In genomic region chr5:115628083-115628482, GRCm38 (mm10) we compare ENCODE assay signal across 22 mouse cellular contexts. TPM values are rescaled to one million over a fixed set of nuclear protein-coding genes. Genes with fewer than 3 reads are reported as not detected.
DNase-seq lines count a peak whose midpoint lies in the region; ATAC-seq and TF ChIP-seq lines count a peak whose summit lies in the region.
"Had no signal": no experiment of that assay in that cellular context is flagged by ENCODE, and none has a peak within 500 bp of the region (broad histone marks: within the 10 kb centered on the region; RNA-seq: fewer than 3 reads in every experiment).

No protein-coding gene starts in this region.

- 29% methylated on average over 8 of the region's 8 CpGs for WGBS in liver, embryonic 14.5 days (ENCODE audit: insufficient replicate concordance)
- 48% methylated on average over 8 of the region's 8 CpGs for WGBS in liver, embryonic 11.5 days

- no peaks in the 10 kb centered on the region for H3K36me3 ChIP-seq in liver, embryonic 14.5 days (replicated peaks; ENCODE audit: control insufficient read depth, insufficient read depth, low read depth)
- H3K36me3 ChIP-seq in liver, embryonic 11.5 days (ENCODE audit: control insufficient read depth, insufficient read depth, low read length): no peaks in the 10 kb centered on the region

- no peak for TF ChIP-seq CTCF in liver, embryonic 14.5 days (IDR thresholded peaks at IDR 0.05; ENCODE audit: low read depth)

- H3K9me3 ChIP-seq in liver, embryonic 14.5 days (ENCODE audit: control insufficient read depth, low read length): no peaks in the 10 kb centered on the region
- no peaks in the 10 kb centered on the region for H3K9me3 ChIP-seq in liver, embryonic 11.5 days (ENCODE audit: control insufficient read depth, low read length)
- H3K9me3 ChIP-seq: neural tube, embryonic 12.5 days had no signal

- no peak overlapping the region for H3K4me2 ChIP-seq in liver, embryonic 14.5 days (ENCODE audit: low read depth)
- no peak overlapping the region for H3K4me2 ChIP-seq in liver, embryonic 11.5 days
- H3K4me2 ChIP-seq: hindbrain, embryonic 14.5 days; neural tube, embryonic 12.5 days had no signal

- no peak for TF ChIP-seq EP300 in liver, embryonic 14.5 days (IDR thresholded peaks at IDR 0.05; ENCODE audit: low read depth)

- no peak overlapping the region for H3K4me3 ChIP-seq in liver, embryonic 14.5 days (ENCODE audit: insufficient read depth in 1 of 2, low read depth in 2 of 2, low read length in 2 of 2)
- H3K4me3 ChIP-seq in liver, embryonic 11.5 days (ENCODE audit: low read depth, low read length): no peak overlapping the region
- H3K4me3 ChIP-seq: neural tube, embryonic 12.5 days had no signal

- no peak for ATAC-seq in liver, embryonic 14.5 days (ENCODE audit: insufficient read depth)
- ATAC-seq in liver, embryonic 11.5 days (replicated peaks; ENCODE audit: low FRiP score): no peak
- ATAC-seq in megakaryocyte, adult 5-6 weeks (ENCODE audit: poor library complexity, severe bottlenecking): peak; percentile 61
- ATAC-seq: inflammation-experienced regulatory T-cells, adult 6 months; Patski had no signal

- no peaks in the 10 kb centered on the region for H3K27me3 ChIP-seq in liver, embryonic 14.5 days (ENCODE audit: control insufficient read depth, insufficient read depth, low read length)
- no peaks in the 10 kb centered on the region for H3K27me3 ChIP-seq in liver, embryonic 11.5 days (replicated peaks; ENCODE audit: control insufficient read depth, insufficient read depth, low read length)
- H3K27me3 ChIP-seq: neural tube, embryonic 12.5 days; Patski had no signal

- H3K9ac ChIP-seq in liver, embryonic 14.5 days (replicated peaks): no peak overlapping the region
- H3K9ac ChIP-seq in liver, embryonic 11.5 days (ENCODE audit: low read depth, low read length): no peak overlapping the region
- H3K9ac ChIP-seq: hindbrain, embryonic 14.5 days; neural tube, embryonic 12.5 days had no signal

- DNase-seq in liver, embryonic 14.5 days (ENCODE audit: low read depth in 3 of 3, low spot score in 3 of 3): no peak
- no peak for DNase-seq in liver, embryonic 11.5 days (ENCODE audit: low spot score)
- peak; percentile 48 for DNase-seq in c-Kit-positive CD71-negative TER-119-negative erythroid progenitor cells, embryonic 14.5 days (ENCODE audit: low read depth)
- DNase-seq in embryo, embryonic 10 days (ENCODE audit: low spot score): no peak
- no peak for DNase-seq in cerebellum, postnatal 10 days
- DNase-seq in right cerebral cortex, postnatal 36 days (ENCODE audit: low spot score in 2 of 2): no peak
- DNase-seq: cerebellum, adult 18-20 months; cerebellum, postnatal 36 days; gastrocnemius, postnatal 25 days; kidney, adult 2 months; kidney, postnatal 10 days; left cerebral cortex, postnatal 4 days; lung, adult 18-20 months; lung, postnatal 10 days; midbrain, embryonic 14.5 days; right cerebral cortex, postnatal 25 days; thymus, postnatal 36 days had no signal

- peak overlapping the region; percentile 100 for H3K27ac ChIP-seq in liver, embryonic 14.5 days
- H3K27ac ChIP-seq in liver, embryonic 11.5 days (ENCODE audit: low read depth, low read length): no peak overlapping the region
- H3K27ac ChIP-seq: hindbrain, embryonic 14.5 days; neural tube, embryonic 12.5 days had no signal

- peaks cover 31 to 44% of the 10 kb centered on the region in 2 experiments for H3K4me1 ChIP-seq in liver, embryonic 14.5 days (replicated peaks; ENCODE audit: control insufficient read depth in 2 of 2, insufficient read depth in 2 of 2, low read length in 1 of 2)
- peaks cover 31% of the 10 kb centered on the region for H3K4me1 ChIP-seq in liver, embryonic 11.5 days (replicated peaks; ENCODE audit: control insufficient read depth, insufficient read depth, low read length)

RNA-seq across cellular contexts. Expression of gene Rab35, which starts 3.6 kb away (rescaled TPM):
- 24.5 and 28.2 TPM in 2 replicates for polyA plus RNA-seq in liver, embryonic 14.5 days (2012; rRNA removed)
- 14.8 and 14.9 TPM in 2 replicates for polyA plus RNA-seq in liver, embryonic 14.5 days (2014; fragmentation: Nextera tagmentation; extraction: Ambion mirVana)
- 22.5 and 26.1 TPM in 2 replicates for polyA plus RNA-seq in liver, embryonic 11.5 days (2014; fragmentation: Nextera tagmentation; extraction: Ambion mirVana)
- total RNA-seq in megakaryocyte, adult 5-6 weeks (2015): 36.4 and 44.0 TPM in 2 replicates
- total RNA-seq in megakaryocyte, adult 5-6 weeks (2017): 39.9 and 43.8 TPM in 2 replicates
